Mouse (Mus musculus): ENCODE data around the gene Flnb.

DNA sequence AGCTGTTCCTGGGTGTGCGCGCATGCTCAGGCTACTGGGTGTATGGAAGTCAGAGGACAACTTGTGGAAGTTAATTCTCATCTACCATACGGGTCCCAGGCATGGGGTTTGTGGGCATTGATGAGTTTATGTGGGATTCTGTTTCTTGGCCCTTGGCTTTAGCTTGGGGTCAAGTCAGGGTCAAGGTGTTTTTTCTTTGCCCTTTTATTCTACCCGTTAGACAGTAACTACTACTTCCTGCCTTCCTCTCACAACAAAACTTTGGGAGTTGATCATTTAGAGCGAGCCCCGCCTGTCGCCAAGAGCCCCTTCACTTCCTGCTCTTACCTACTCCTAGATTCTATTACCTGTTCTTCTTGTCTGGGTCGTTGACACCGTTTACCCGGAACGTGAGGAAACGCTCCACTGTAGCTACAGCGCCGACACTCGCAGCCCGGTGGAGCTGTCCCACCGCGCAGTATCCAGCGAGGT, 26.7 kb upstream of the Flnb start:
- TF ChIP-seq CTCF (IDR thresholded peaks at IDR 0.05; ENCODE audit: low read depth, low read length) (no peak), GATA1 (IDR thresholded peaks at IDR 0.05; ENCODE audit: borderline replicate concordance, low read length) (no peak)

All from G1E (cell line).